Mouse (Mus musculus): ENCODE results near the gene Tars. TPM values are rescaled to one million over a fixed set of nuclear protein-coding genes. Genes with fewer than 3 reads are reported as not detected.

Tars gene
- polyA plus RNA-seq, 1 experiment from 2014 or later = 83.8 TPM

- peaks cover 29% of the 10 kb centered on the region for H3K36me3 ChIP-seq
- ATAC-seq (ENCODE audit: insufficient number of reproducible peaks, insufficient read depth, low FRiP score, low TSS enrichment) = no peak
Measured at GRCm38 (mm10) chr15:11396421-11396820, 3.0 kb downstream of the Tars start.

GRCm38 (mm10) chr15:11392903-11393302, 6.6 kb downstream of the Tars start:
- H3K27me3 ChIP-seq = no peaks in the 10 kb centered on the region
- ATAC-seq (ENCODE audit: insufficient number of reproducible peaks, insufficient read depth, low FRiP score, low TSS enrichment) = no peak
- no peak overlapping the region for H3K4me2 ChIP-seq (replicated peaks)
- H3K27ac ChIP-seq = no peak overlapping the region
- H3K4me1 ChIP-seq = 0 out of 2 replicates have a peak, but pooled peaks cover 4% of the 10 kb centered on the region
- H3K9me3 ChIP-seq = no peaks in the 10 kb centered on the region
- 94% methylated on average over 16 of the region's 16 CpGs for WGBS
- no peak overlapping the region for H3K9ac ChIP-seq
- H3K4me3 ChIP-seq = no peak overlapping the region
- H3K36me3 ChIP-seq = peaks cover 64% of the 10 kb centered on the region

More at GRCm38 (mm10) chr15:11396421-11396820, 3.0 kb downstream of the Tars start:
- Histone ChIP-seq H3K4me2 (replicated peaks) (no peak overlapping the region), H3K27me3 (no peaks in the 10 kb centered on the region), H3K9me3 (no peaks in the 10 kb centered on the region), H3K9ac (no peak overlapping the region), H3K4me1 (peaks cover 12% of the 10 kb centered on the region), H3K27ac (no peak overlapping the region), H3K4me3 (no peak overlapping the region)
- 92% methylated on average over 6 of the region's 6 CpGs for WGBS

GRCm38 (mm10) chr15:11383796-11384195, 15.7 kb downstream of the Tars start:
- Histone ChIP-seq H3K27me3 (no peaks in the 10 kb centered on the region), H3K4me2 (replicated peaks) (no peak overlapping the region), H3K27ac (no peak overlapping the region), H3K4me1 (no peaks in the 10 kb centered on the region), H3K9me3 (no peaks in the 10 kb centered on the region), H3K36me3 (peaks cover 59% of the 10 kb centered on the region), H3K9ac (no peak overlapping the region), H3K4me3 (no peak overlapping the region)
- WGBS = 93% methylated on average over 21 of the region's 21 CpGs
- no peak for ATAC-seq (ENCODE audit: insufficient number of reproducible peaks, insufficient read depth, low FRiP score, low TSS enrichment)

DNA sequence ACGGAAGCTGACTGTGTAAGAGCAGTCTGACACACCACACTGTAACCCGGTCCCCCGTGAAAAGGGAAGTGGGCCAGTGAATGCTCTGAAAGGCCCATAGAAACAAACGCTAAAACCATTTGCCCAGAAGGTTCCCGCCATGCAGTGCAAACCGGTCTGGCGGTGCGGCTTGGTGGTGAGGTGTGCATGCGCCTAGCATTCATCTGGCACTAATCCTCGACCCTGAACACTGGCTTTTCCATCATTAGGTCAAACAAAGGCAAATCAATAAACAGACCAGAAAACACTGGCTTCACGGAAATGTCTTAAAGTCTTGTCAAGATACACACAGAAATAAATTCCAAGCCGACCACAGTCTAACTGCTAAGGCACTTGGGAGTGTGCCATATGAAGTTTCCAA, 16.9 kb downstream of the Tars start:
- no peak for ATAC-seq (ENCODE audit: insufficient number of reproducible peaks, insufficient read depth, low FRiP score, low TSS enrichment)
- Histone ChIP-seq H3K4me3 (no peak overlapping the region), H3K9ac (no peak overlapping the region), H3K9me3 (no peaks in the 10 kb centered on the region), H3K27ac (no peak overlapping the region), H3K4me1 (no peaks in the 10 kb centered on the region), H3K36me3 (peaks cover 49% of the 10 kb centered on the region), H3K27me3 (no peaks in the 10 kb centered on the region), H3K4me2 (replicated peaks) (no peak overlapping the region)
- WGBS = 87% methylated on average over 12 of the region's 12 CpGs

- Histone ChIP-seq H3K4me3 (no peak overlapping the region), H3K27me3 (no peaks in the 10 kb centered on the region), H3K9me3 (no peaks in the 10 kb centered on the region), H3K4me1 (no peaks in the 10 kb centered on the region), H3K4me2 (replicated peaks) (no peak overlapping the region), H3K36me3 (peaks cover 29% of the 10 kb centered on the region), H3K9ac (no peak overlapping the region), H3K27ac (no peak overlapping the region)
- WGBS = 79% methylated on average over 8 of the region's 8 CpGs
- no peak for ATAC-seq (ENCODE audit: insufficient number of reproducible peaks, insufficient read depth, low FRiP score, low TSS enrichment)
Measured at GRCm38 (mm10) chr15:11380616-11381015, 18.8 kb downstream of the Tars start.

DNA sequence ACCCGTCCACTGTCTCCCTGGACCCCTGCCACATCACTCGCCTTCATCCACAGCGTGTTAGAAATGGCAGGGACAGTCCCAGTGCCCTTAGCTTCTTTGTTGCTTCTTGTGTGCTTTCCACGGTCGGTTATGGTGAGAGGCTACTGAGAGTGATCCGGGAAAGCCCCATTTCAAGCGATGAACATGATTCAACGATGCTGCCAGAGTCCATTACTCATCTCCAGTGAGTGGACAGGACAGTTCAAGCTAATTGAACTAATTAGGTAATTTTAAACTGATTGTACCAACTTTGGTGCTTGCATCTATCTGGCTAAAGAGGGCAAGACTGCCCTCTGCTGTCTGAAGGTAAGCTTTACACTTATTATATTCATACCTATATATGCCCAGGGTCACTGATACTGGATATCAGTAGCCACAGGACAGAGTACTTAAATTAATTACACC, 19.4 kb downstream of the Tars start:
- H3K9ac ChIP-seq = no peak overlapping the region
- no peak overlapping the region for H3K4me2 ChIP-seq (replicated peaks)
- H3K4me3 ChIP-seq = no peak overlapping the region
- H3K36me3 ChIP-seq = peaks cover 24% of the 10 kb centered on the region
- H3K27ac ChIP-seq = no peak overlapping the region
- no peaks in the 10 kb centered on the region for H3K27me3 ChIP-seq
- 0 out of 2 replicates have a peak, but pooled peaks have one; percentile 6 for ATAC-seq (ENCODE audit: insufficient number of reproducible peaks, insufficient read depth, low FRiP score, low TSS enrichment)
- no peaks in the 10 kb centered on the region for H3K9me3 ChIP-seq
- no peaks in the 10 kb centered on the region for H3K4me1 ChIP-seq
- WGBS = 45% methylated on average over 8 of the region's 8 CpGs

- no peak overlapping the region for H3K4me2 ChIP-seq (replicated peaks)
- 81% methylated on average over 8 of the region's 8 CpGs for WGBS
- ATAC-seq (ENCODE audit: insufficient number of reproducible peaks, insufficient read depth, low FRiP score, low TSS enrichment) = no peak
Measured at GRCm38 (mm10) chr15:11379431-11380086, 19.9 kb downstream of the Tars start.

DNA sequence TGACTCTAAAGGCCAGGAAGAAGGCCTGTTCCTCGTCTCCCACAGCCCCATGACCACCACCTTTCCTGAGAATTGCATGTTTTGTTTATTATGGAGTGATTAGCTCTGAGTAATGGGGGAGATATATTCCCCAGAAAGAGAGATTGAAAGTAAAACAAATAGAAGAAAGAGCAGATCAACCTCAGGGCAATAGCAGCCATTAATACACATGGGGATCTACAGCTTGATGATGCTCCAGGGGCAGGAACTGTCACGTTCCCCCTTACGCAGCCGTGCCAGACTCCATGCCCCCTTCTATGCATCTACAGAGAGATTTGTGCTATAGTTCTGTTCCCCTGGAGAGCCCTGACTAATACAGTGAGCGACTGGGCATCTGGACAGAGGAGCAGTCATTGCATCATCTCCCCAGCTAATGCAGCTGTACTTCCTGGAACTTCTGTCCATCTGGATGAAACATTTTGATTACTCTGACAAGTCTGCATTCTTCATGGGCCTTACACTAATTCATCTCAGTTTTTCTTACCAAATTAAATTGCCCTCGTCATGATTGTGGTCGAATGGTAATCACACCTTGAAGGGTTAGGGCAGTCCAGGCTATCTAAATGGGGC, 28.9 kb downstream of the Tars start:
- ATAC-seq (ENCODE audit: insufficient number of reproducible peaks, insufficient read depth, low FRiP score, low TSS enrichment) = no peak
- H3K27ac ChIP-seq = no peak overlapping the region
- 85% methylated on average over 7 of the region's 7 CpGs for WGBS
- H3K4me2 ChIP-seq (replicated peaks) = no peak overlapping the region
- no peaks in the 10 kb centered on the region for H3K4me1 ChIP-seq
- no peaks in the 10 kb centered on the region for H3K36me3 ChIP-seq
- H3K27me3 ChIP-seq = no peaks in the 10 kb centered on the region
- H3K9ac ChIP-seq = no peak overlapping the region
- no peaks in the 10 kb centered on the region for H3K9me3 ChIP-seq
- H3K4me3 ChIP-seq = no peak overlapping the region

More at GRCm38 (mm10) chr15:11379431-11380086, 19.9 kb downstream of the Tars start:
- no peak overlapping the region for H3K27ac ChIP-seq
- no peaks in the 10 kb centered on the region for H3K27me3 ChIP-seq
- no peak overlapping the region for H3K4me3 ChIP-seq
- peaks cover 18% of the 10 kb centered on the region for H3K36me3 ChIP-seq
- H3K9me3 ChIP-seq = no peaks in the 10 kb centered on the region
- H3K9ac ChIP-seq = no peak overlapping the region
- H3K4me1 ChIP-seq = no peaks in the 10 kb centered on the region

GRCm38 (mm10) chr15:11369572-11369971, 29.9 kb downstream of the Tars start:
- H3K27me3 ChIP-seq = no peaks in the 10 kb centered on the region
- H3K9ac ChIP-seq = no peak overlapping the region
- H3K4me3 ChIP-seq = no peak overlapping the region
- no peak overlapping the region for H3K4me2 ChIP-seq (replicated peaks)
- H3K27ac ChIP-seq = no peak overlapping the region
- H3K9me3 ChIP-seq = no peaks in the 10 kb centered on the region
- no peak for ATAC-seq (ENCODE audit: insufficient number of reproducible peaks, insufficient read depth, low FRiP score, low TSS enrichment)
- 84% methylated on average over 3 of the region's 3 CpGs for WGBS
- H3K4me1 ChIP-seq = no peaks in the 10 kb centered on the region
- H3K36me3 ChIP-seq = no peaks in the 10 kb centered on the region

DNA sequence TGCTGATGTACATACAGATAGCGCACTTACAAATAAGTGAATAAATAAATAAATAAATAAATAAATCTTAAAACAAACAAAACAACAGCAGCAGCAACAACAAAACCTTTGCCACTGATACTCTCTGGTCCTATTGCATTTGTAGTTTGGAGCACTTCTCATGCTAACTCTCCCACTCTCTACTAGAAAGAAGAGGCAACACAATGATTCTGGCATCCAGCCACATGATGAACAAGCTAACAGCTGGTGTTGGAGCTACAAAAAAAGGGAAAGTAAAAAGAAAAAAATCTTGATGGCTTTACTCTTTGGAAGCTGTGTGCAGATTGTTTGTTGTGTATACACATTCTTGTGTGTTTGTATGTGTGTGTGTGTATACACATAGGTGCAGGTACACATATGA, 34.7 kb downstream of the Tars start:
- Histone ChIP-seq H3K9ac (no peak overlapping the region), H3K36me3 (no peaks in the 10 kb centered on the region), H3K4me2 (replicated peaks) (no peak overlapping the region), H3K4me3 (no peak overlapping the region), H3K27me3 (no peaks in the 10 kb centered on the region), H3K9me3 (no peaks in the 10 kb centered on the region), H3K4me1 (no peaks in the 10 kb centered on the region), H3K27ac (no peak overlapping the region)
- 94% methylated on average over 1 of the region's 1 CpGs for WGBS
- no peak for ATAC-seq (ENCODE audit: insufficient number of reproducible peaks, insufficient read depth, low FRiP score, low TSS enrichment)

DNA sequence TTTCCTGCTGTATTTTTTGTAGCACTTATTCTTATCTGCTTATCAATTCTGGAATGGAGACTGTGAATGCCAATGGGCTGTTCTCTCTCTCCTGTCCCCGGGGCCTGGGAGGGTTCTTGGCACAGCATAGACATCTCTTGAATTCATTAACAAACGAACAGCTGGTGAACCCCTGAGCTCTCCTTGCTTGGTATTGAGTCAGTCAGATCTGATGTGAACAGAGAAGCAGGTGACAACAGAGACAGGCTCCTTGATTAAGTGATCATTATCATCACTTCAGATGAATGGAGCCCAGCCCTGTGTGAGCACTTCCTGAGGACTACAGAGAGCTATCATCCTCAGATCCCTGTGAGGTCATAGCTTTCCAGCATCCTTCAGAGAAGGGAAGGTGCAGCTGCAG, 35.4 kb downstream of the Tars start:
- 45% methylated on average over 2 of the region's 2 CpGs for WGBS
- Histone ChIP-seq H3K27me3 (no peaks in the 10 kb centered on the region), H3K36me3 (no peaks in the 10 kb centered on the region), H3K9me3 (no peaks in the 10 kb centered on the region), H3K4me1 (no peaks in the 10 kb centered on the region), H3K4me2 (replicated peaks) (no peak overlapping the region), H3K27ac (no peak overlapping the region), H3K4me3 (no peak overlapping the region), H3K9ac (no peak overlapping the region)
- no peak for ATAC-seq (ENCODE audit: insufficient number of reproducible peaks, insufficient read depth, low FRiP score, low TSS enrichment)

DNA sequence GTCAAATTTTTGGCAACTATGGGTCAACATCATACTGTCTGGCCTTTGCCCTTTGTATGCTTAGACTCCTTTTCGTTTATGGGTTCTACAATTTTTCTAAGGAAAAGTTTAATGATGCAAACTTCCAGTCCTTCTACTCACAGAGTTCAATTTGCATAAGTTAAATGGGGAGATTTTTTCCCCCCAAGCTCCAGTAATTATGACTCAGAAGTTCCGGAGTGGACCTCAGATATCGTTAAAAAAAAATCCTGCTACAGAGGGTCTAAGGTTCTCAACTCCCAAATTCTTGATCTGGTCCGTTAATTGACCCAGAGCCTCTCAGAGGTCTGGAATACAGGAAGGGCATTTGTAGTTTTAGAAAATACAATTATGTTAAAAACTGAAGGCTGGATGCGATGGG, 37.6 kb downstream of the Tars start:
- no peak overlapping the region for H3K4me3 ChIP-seq
- WGBS = 84% methylated on average over 5 of the region's 5 CpGs
- no peak overlapping the region for H3K27ac ChIP-seq
- no peaks in the 10 kb centered on the region for H3K27me3 ChIP-seq
- no peak overlapping the region for H3K4me2 ChIP-seq (replicated peaks)
- no peak for ATAC-seq (ENCODE audit: insufficient number of reproducible peaks, insufficient read depth, low FRiP score, low TSS enrichment)
- H3K4me1 ChIP-seq = no peaks in the 10 kb centered on the region
- H3K9me3 ChIP-seq = no peaks in the 10 kb centered on the region
- H3K36me3 ChIP-seq = no peaks in the 10 kb centered on the region
- H3K9ac ChIP-seq = no peak overlapping the region

All from embryonic facial prominence, embryonic 12.5 days (tissue).